Mouse (Mus musculus): ENCODE measurements at regions not wholly inside any gene's neighbourhood (a gene's known extent, or its start where the extent isn't known, plus 50 kb on each side); places are given as distances from the start of the nearest gene placed in this dataset.

DNA sequence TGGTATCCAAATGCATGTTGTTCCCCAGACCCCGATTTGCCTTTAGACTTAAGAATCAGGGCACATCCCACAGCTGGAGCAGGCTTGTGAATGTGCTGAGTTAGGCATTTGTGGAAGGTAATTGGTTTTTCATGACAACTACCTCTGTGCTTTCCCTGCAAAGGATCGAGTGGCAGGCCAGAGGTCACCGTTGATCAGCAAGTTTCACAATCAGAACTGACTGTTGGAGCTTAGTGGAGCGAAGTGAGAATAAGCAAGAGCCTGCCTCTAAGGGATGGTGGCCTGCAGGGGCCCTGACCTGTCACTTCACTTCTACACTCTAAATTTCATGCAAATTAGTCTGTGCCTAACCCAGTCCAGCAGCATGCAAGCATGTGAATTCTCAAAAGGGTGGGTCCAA, 270.7 kb downstream of the Ins1 start:
- H3K27ac ChIP-seq, result no peak overlapping the region
- no peaks in the 10 kb centered on the region for H3K36me3 ChIP-seq
- WGBS, result 27% methylated on average over 4 of the region's 4 CpGs
- no peak overlapping the region for H3K9ac ChIP-seq (replicated peaks)
- no peak overlapping the region for H3K4me3 ChIP-seq (replicated peaks)
- no peak for ATAC-seq (ENCODE audit: insufficient number of reproducible peaks, insufficient read depth, low FRiP score, low TSS enrichment, low read depth)
- H3K4me1 ChIP-seq (replicated peaks), result no peaks in the 10 kb centered on the region
- no peaks in the 10 kb centered on the region for H3K27me3 ChIP-seq
- H3K9me3 ChIP-seq, result no peaks in the 10 kb centered on the region
- H3K4me2 ChIP-seq, result no peak overlapping the region

DNA sequence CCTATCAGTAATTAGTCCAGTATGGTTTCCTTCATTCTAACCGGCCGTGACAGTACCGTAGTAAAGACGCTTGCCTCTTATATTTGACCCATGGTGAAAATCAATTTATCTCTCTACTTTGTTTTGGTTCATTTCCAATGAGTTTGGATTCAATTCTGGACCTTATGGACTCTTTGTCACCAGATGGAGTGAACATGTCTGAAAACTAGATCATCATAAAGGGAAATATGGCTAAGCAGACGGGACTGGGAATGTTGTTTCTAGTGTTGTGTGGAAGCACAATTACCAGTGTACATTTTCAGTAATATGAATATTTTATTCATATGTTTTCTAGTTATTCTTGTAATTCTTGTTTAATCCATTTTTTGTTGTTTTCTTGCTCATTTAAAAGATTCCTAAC, 261.4 kb downstream of the Ins1 start:
- Histone ChIP-seq H3K27ac (no peak overlapping the region), H3K9ac (replicated peaks) (no peak overlapping the region), H3K4me3 (replicated peaks) (no peak overlapping the region), H3K36me3 (no peaks in the 10 kb centered on the region), H3K27me3 (no peaks in the 10 kb centered on the region), H3K4me2 (no peak overlapping the region), H3K9me3 (0 out of 2 replicates have a peak, but pooled peaks cover 8% of the 10 kb centered on the region), H3K4me1 (replicated peaks) (no peaks in the 10 kb centered on the region)
- WGBS, result 93% methylated on average over 5 of the region's 5 CpGs
- ATAC-seq (ENCODE audit: insufficient number of reproducible peaks, insufficient read depth, low FRiP score, low TSS enrichment, low read depth), result no peak

DNA sequence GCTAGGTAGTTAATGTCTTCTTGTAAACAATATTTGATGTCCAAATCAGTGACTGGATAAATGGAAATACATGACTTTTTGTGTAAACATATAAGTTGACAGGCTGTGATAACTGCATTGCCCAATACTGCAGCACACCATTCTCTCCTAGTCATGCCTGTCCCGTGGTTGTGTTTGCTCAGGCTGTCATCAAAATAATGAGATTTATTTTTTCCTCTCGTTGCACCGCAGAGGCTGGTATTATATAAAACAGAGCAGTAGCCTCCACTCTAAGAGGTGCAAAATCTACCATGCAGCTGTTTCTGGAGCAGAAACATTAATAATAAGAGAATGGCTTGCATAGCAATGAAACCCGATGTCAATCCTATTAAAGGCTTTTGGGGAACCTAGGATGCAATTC, 239.2 kb downstream of the Ins1 start:
- Histone ChIP-seq H3K4me3 (replicated peaks) (no peak overlapping the region), H3K9me3 (no peaks in the 10 kb centered on the region), H3K36me3 (no peaks in the 10 kb centered on the region), H3K4me1 (replicated peaks) (no peaks in the 10 kb centered on the region), H3K4me2 (no peak overlapping the region), H3K27ac (no peak overlapping the region), H3K9ac (replicated peaks) (no peak overlapping the region), H3K27me3 (no peaks in the 10 kb centered on the region)
- ATAC-seq (ENCODE audit: insufficient number of reproducible peaks, insufficient read depth, low FRiP score, low TSS enrichment, low read depth), result no peak
- WGBS, result 58% methylated on average over 4 of the region's 4 CpGs

Data from limb, embryonic 12.5 days (tissue).